Comparison of ENCODE assay signal across 9 mouse cellular contexts in the genomic region with DNA sequence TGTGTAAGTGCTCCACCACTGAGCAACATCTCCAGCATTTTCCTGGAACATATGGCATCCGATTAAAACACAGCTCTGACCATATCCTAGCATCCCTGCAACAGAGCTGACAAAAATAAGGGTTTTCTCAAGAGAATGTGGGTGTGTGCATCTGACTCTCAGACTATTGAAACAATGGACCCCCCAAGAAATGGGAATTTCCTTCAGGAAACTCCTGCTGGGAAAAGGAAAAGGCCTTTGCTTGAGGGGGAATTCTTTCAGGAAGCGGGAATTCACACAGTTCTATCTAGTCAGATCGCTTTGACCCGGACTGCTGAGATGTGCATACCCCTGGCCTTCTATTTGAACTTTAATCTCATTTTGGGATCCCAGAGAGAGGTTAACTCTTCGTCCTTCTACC. TPM values are rescaled to one million over a fixed set of nuclear protein-coding genes. Genes with fewer than 3 reads are reported as not detected.
DNase-seq lines count a peak whose midpoint lies in the region; ATAC-seq and TF ChIP-seq lines count a peak whose summit lies in the region.
"Had no signal": no experiment of that assay in that cellular context is flagged by ENCODE, and none has a peak within 500 bp of the region (broad histone marks: within the 10 kb centered on the region; RNA-seq: fewer than 3 reads in every experiment).

No protein-coding gene starts in this region.

- no peak overlapping the region for H3K9ac ChIP-seq in heart, embryonic 15.5 days
- peak overlapping the region; percentile 95; the same call in 1 of the 2 replicates for H3K9ac ChIP-seq in hindbrain, embryonic 13.5 days
- H3K9ac ChIP-seq in midbrain, embryonic 13.5 days (replicated peaks) = peak overlapping the region; percentile 93; the same call in 1 of the 2 replicates

- H3K27ac ChIP-seq in heart, embryonic 15.5 days = peak overlapping the region; percentile 97
- peak overlapping the region; percentile 99; the same call in 1 of the 2 replicates for H3K27ac ChIP-seq in hindbrain, embryonic 13.5 days
- peak overlapping the region; percentile 96 for H3K27ac ChIP-seq in midbrain, embryonic 13.5 days
- H3K27ac ChIP-seq in thymus, adult 2 months (ENCODE audit: control insufficient read depth, insufficient read depth, low read length) = no peak overlapping the region

- H3K4me2 ChIP-seq in heart, embryonic 15.5 days = peak overlapping the region; percentile 88
- peak overlapping the region; percentile 60 for H3K4me2 ChIP-seq in hindbrain, embryonic 13.5 days
- H3K4me2 ChIP-seq in midbrain, embryonic 13.5 days (replicated peaks) = peak overlapping the region; percentile 74

- 36% methylated on average over 5 of the region's 5 CpGs for WGBS in heart, embryonic 15.5 days
- 17% methylated on average over 5 of the region's 5 CpGs for WGBS in hindbrain, embryonic 13.5 days
- WGBS in midbrain, embryonic 13.5 days = 17% methylated on average over 5 of the region's 5 CpGs
- WGBS in thymus, adult 2 months = 82% methylated on average over 5 of the region's 5 CpGs

- no peak for TF ChIP-seq POLR2A in thymus, adult 2 months (IDR thresholded peaks at IDR 0.05; ENCODE audit: control insufficient read depth, extremely low read depth, insufficient read depth, low read length, poor library complexity)

- no peak for ATAC-seq in heart, embryonic 15.5 days (replicated peaks; ENCODE audit: insufficient number of reproducible peaks, insufficient read depth, low FRiP score, low read depth)
- no peak for ATAC-seq in hindbrain, embryonic 13.5 days (ENCODE audit: low FRiP score)
- no peak for ATAC-seq in midbrain, embryonic 13.5 days

- no peak for DNase-seq in heart, postnatal 36 days
- DNase-seq in brain, adult 2 months (ENCODE audit: low read depth, low spot score) = peak; percentile 33
- no peak for DNase-seq in thymus, adult 2 months
- DNase-seq in thymus, postnatal 36 days = no peak
- DNase-seq in frontal cortex, adult 2 months (ENCODE audit: extremely low spot score in 1 of 2, low spot score in 1 of 2) = no peak

- TF ChIP-seq CTCF in thymus, adult 2 months (IDR thresholded peaks at IDR 0.05; ENCODE audit: borderline replicate concordance, control insufficient read depth, extremely low read depth, insufficient read depth, low read length, poor library complexity) = no peak

- H3K4me1 ChIP-seq in heart, embryonic 15.5 days (replicated peaks) = peaks cover 51% of the 10 kb centered on the region
- H3K4me1 ChIP-seq in hindbrain, embryonic 13.5 days (replicated peaks) = peaks cover 32% of the 10 kb centered on the region
- H3K4me1 ChIP-seq in midbrain, embryonic 13.5 days (replicated peaks) = peaks cover 28% of the 10 kb centered on the region
- peaks cover 22% of the 10 kb centered on the region for H3K4me1 ChIP-seq in thymus, adult 2 months (replicated peaks; ENCODE audit: control insufficient read depth, insufficient read depth, low read length)

- no peaks in the 10 kb centered on the region for H3K36me3 ChIP-seq in heart, embryonic 15.5 days
- no peaks in the 10 kb centered on the region for H3K36me3 ChIP-seq in hindbrain, embryonic 13.5 days
- H3K36me3 ChIP-seq in midbrain, embryonic 13.5 days = no peaks in the 10 kb centered on the region
- H3K36me3 ChIP-seq in thymus, adult 2 months (ENCODE audit: control insufficient read depth, insufficient read depth, low read length) = no peaks in the 10 kb centered on the region

- H3K9me3 ChIP-seq in heart, embryonic 15.5 days (replicated peaks) = no peaks in the 10 kb centered on the region
- H3K9me3 ChIP-seq in hindbrain, embryonic 13.5 days = no peaks in the 10 kb centered on the region
- no peaks in the 10 kb centered on the region for H3K9me3 ChIP-seq in midbrain, embryonic 13.5 days

- intact Hi-C loops in heart, postnatal 36 days (cut with DNase I) = loop anchor here (1.0 kb wide), 1 partner anchor 26 kb away; no protein-coding TSS in a partner anchor

- H3K4me3 ChIP-seq in heart, embryonic 15.5 days = peak overlapping the region; percentile 95; the same call in 1 of the 2 replicates
- H3K4me3 ChIP-seq in hindbrain, embryonic 13.5 days = peak overlapping the region; percentile 90
- H3K4me3 ChIP-seq in midbrain, embryonic 13.5 days (replicated peaks) = peak overlapping the region; percentile 90
- H3K4me3 ChIP-seq in thymus, adult 2 months (ENCODE audit: control insufficient read depth, insufficient read depth, low read length) = no peak overlapping the region

- no peaks in the 10 kb centered on the region for H3K27me3 ChIP-seq in heart, embryonic 15.5 days
- no peaks in the 10 kb centered on the region for H3K27me3 ChIP-seq in hindbrain, embryonic 13.5 days
- no peaks in the 10 kb centered on the region for H3K27me3 ChIP-seq in midbrain, embryonic 13.5 days
- no peaks in the 10 kb centered on the region for H3K27me3 ChIP-seq in thymus, adult 2 months (ENCODE audit: control insufficient read depth, insufficient read depth, low read length)
- H3K27me3 ChIP-seq: Patski had no signal

RNA-seq across cellular contexts. Expression of gene Noct, which starts 0.7 kb away (rescaled TPM):
- 9.7 and 10.3 TPM in 2 replicates for polyA plus RNA-seq in heart, embryonic 15.5 days (2015; fragmentation: Nextera tagmentation; extraction: Ambion mirVana)
- 10 to 100 TPM; 33.6 to 35.1 TPM for total RNA-seq in heart, postnatal 36 days (2021)
- 21.5 and 22.0 TPM in 2 replicates for polyA plus RNA-seq in hindbrain, embryonic 13.5 days (2015; fragmentation: Nextera tagmentation; extraction: Ambion mirVana)
- 15.3 and 17.8 TPM in 2 replicates for polyA plus RNA-seq in midbrain, embryonic 13.5 days (2015; fragmentation: Nextera tagmentation; extraction: Ambion mirVana)
- polyA plus RNA-seq in thymus, adult 2 months (2012; rRNA removed) = 30.8 and 35.8 TPM in 2 replicates
- 36.2 and 40.8 TPM in 2 replicates for polyA plus RNA-seq in frontal cortex, adult 2 months (2012; rRNA removed)
